Mouse (Mus musculus): ENCODE results near the gene Kcnk15.

DNA sequence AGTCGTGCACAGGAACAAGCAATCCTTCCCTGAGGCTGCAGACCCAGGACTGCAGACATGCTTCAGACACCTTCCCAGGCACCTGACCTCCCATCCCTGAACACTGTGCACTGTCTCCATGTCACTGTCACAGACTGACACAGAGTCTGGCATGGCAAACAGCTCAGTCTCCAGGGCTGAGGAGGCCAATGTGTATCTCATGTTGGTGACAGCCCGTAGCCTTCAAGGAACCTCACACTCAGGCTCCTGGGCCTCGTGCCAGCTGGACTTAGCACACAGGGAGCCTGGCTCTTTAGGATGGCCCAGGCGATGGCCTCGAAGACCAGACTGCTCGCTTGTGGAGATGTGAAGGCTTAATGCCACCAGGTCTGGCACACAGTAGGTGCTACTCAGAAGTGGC is 27.4 kb downstream of the Kcnk15 start:
- no peak for TF ChIP-seq POLR2A (IDR thresholded peaks at IDR 0.05; ENCODE audit: insufficient read depth, low read depth, low read length)
- no peak for TF ChIP-seq CTCF (IDR thresholded peaks at IDR 0.05; ENCODE audit: insufficient read depth, low read depth, low read length)
